Mouse (Mus musculus): ENCODE results near the gene Tanc1.

The Tanc1 gene

DNA sequence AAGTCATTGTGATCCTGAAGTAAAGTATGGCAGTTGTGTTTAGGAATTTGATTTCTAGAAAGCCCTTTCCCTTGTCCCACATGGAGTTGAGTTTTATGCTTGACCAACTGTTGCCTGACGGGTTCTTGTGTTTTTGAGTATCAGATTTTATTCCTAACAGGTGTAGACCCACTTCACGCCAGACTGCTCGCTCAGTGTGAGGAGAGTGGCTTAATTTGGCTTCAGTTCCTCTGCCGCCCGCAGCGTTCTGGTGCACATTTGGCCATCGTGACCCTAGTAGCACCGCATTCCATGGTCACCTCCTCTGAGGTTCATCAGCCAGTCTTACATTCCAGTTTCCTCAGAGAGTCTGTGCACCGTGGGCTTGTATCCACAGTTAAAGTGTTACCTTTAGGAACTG lies 88.1 kb downstream of the Tanc1 start:
- H3K27me3 ChIP-seq (ENCODE audit: control insufficient read depth, insufficient read depth, low read length, poor library complexity, severe bottlenecking): no peaks in the 10 kb centered on the region
- H3K36me3 ChIP-seq (ENCODE audit: control insufficient read depth, insufficient read depth, low read length, poor library complexity, severe bottlenecking): no peaks in the 10 kb centered on the region
- DNase-seq (ENCODE audit: low read depth, low spot score): no peak

DNA sequence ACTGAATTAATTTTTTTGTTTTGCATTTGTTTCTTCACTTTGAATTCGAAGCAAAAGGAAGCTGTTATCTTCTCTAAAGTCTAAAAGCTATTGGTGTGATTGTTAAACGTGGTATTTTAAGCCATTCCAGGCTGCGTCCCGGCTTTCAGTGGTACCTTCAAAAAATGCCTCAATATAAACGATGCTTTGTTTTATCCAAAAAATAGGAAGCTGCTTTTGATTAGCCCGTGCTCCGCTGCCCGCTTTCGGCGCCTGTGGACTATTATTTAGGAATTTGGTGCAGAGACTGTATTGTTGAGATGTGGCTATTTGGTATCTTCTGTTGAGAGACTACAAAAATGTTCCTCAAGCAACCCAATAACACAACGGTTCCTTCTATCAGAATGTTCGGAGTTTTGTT lies 93.4 kb downstream of the Tanc1 start:
- H3K27me3 ChIP-seq (ENCODE audit: control insufficient read depth, insufficient read depth, low read length, poor library complexity, severe bottlenecking): no peaks in the 10 kb centered on the region
- no peaks in the 10 kb centered on the region for H3K36me3 ChIP-seq (ENCODE audit: control insufficient read depth, insufficient read depth, low read length, poor library complexity, severe bottlenecking)
- no peak for DNase-seq (ENCODE audit: low read depth, low spot score)

DNA sequence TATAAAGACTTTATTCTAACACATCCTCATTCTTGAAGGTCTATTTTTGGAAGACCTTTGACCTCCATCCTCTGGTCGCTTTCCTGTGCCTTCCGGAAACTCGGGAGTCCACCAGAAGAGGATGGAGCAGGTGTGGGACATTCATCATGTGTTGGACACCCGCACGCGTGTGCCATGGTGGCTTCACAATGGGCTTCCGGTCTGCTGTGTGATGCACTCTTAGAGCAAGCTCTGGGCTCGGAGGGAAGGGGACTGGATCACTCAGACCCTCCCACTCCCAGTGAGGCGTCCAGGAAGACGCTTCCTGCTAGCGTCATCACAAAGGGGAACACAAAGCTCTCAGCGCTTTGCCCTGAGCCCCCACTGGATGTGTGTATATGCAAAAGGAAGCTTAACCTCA lies 95.0 kb downstream of the Tanc1 start:
- no peaks in the 10 kb centered on the region for H3K36me3 ChIP-seq (ENCODE audit: control insufficient read depth, insufficient read depth, low read length, poor library complexity, severe bottlenecking)
- DNase-seq (ENCODE audit: low read depth, low spot score): no peak
- H3K27me3 ChIP-seq (ENCODE audit: control insufficient read depth, insufficient read depth, low read length, poor library complexity, severe bottlenecking): no peaks in the 10 kb centered on the region

DNA sequence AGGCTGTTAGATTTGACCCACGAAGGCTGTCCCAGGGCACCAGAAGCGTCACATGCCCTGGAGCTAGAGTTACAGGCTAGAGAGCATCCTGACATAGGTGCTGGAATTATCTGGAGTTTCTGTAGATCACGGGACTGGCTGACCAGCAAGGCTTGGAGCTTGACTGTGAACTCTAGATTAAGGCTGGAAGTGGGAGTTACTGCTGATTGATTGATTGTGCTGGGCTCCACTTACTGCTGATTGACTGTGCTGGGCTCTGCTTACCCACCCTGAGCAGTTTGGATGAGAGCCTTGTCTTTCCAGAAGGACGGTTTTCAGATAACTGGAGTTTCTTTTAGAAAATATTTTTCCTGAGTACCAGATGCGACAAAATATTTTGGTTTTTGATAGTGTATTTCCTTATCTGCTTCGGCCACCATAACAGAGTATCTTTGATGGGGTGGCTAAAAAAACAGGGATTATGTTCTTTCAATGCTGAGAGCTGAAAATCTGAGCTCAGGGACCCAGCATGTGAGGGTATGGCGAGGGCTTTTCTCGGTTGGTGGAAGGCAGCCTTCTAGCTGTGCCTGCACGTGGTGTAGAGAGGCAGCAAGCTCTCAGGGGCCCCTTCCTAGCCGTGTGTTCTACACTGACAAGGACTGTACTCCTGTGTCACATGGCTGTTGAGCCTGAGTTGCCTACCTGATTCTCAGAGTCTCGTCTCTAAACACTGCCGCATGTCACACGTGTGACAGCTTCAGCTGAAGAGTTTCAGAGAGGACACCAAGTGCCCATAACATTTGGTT lies 96.3 kb downstream of the Tanc1 start:
- Histone ChIP-seq H3K27me3 (ENCODE audit: control insufficient read depth, insufficient read depth, low read length, poor library complexity, severe bottlenecking) (no peaks in the 10 kb centered on the region), H3K36me3 (ENCODE audit: control insufficient read depth, insufficient read depth, low read length, poor library complexity, severe bottlenecking) (no peaks in the 10 kb centered on the region)
- DNase-seq (ENCODE audit: low read depth, low spot score): no peak

DNA sequence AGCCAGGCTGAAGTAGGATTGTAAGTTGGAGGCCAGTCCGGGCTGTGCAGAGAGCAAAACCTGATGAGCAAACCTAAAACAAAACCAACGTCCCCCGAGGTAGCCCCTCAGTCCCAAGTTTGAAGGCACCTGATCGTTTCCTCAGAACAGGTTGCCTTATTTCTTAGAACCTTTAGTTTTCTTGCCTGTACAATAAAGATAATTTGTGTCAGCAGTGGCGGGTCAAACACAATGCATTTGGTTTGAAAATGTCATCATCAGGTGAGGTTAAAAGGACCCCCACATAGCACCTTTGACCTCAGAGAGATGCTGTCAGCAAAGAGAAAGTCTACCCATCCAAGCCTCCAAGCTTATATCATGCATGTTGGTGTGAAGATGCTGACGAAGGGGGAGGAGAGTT lies 98.9 kb downstream of the Tanc1 start:
- H3K27me3 ChIP-seq (ENCODE audit: control insufficient read depth, insufficient read depth, low read length, poor library complexity, severe bottlenecking): no peaks in the 10 kb centered on the region
- no peak for DNase-seq (ENCODE audit: low read depth, low spot score)
- H3K36me3 ChIP-seq (ENCODE audit: control insufficient read depth, insufficient read depth, low read length, poor library complexity, severe bottlenecking): no peaks in the 10 kb centered on the region

DNA sequence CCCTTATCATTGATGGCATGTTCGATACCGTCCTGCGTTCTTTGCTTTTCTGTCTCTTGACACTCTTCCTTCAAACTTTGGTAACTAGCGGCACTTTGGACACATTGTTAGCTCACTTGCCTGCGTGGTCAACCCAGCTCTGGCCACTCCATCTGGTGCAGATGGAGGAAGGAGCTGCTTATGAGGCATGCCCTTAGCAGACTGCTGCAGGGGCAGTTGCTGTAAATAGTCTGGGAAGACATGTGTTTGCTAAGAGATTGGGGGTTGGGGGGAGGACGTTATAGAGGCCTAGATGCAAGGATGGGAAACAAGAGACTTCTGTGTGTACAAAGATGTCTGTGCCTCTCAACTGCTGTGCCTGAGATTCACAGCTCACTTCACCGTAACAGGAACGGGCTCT lies 100.2 kb downstream of the Tanc1 start:
- DNase-seq (ENCODE audit: low read depth, low spot score): no peak
- Histone ChIP-seq H3K36me3 (ENCODE audit: control insufficient read depth, insufficient read depth, low read length, poor library complexity, severe bottlenecking) (no peaks in the 10 kb centered on the region), H3K27me3 (ENCODE audit: control insufficient read depth, insufficient read depth, low read length, poor library complexity, severe bottlenecking) (no peaks in the 10 kb centered on the region)

DNA sequence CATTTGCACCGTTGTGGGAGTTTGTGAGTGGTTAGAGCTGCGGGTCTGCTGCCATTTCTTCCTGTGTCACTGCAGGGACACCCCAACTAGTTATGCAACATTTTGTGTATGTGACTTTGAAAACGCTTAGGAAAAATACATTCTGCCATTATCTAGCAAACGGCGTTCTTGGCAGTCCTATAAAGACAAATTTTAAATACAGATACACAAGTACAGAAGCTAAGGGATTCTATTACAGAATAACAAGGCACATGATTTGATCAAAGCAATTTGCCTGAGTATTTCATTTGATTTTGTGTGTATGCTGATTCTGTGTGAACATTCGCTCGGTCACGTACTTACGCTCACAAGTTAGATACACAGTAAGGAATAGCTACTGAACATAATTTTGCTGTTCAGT lies 100.6 kb downstream of the Tanc1 start:
- Histone ChIP-seq H3K27me3 (ENCODE audit: control insufficient read depth, insufficient read depth, low read length, poor library complexity, severe bottlenecking) (no peaks in the 10 kb centered on the region), H3K36me3 (ENCODE audit: control insufficient read depth, insufficient read depth, low read length, poor library complexity, severe bottlenecking) (no peaks in the 10 kb centered on the region)
- no peak for DNase-seq (ENCODE audit: low read depth, low spot score)

DNA sequence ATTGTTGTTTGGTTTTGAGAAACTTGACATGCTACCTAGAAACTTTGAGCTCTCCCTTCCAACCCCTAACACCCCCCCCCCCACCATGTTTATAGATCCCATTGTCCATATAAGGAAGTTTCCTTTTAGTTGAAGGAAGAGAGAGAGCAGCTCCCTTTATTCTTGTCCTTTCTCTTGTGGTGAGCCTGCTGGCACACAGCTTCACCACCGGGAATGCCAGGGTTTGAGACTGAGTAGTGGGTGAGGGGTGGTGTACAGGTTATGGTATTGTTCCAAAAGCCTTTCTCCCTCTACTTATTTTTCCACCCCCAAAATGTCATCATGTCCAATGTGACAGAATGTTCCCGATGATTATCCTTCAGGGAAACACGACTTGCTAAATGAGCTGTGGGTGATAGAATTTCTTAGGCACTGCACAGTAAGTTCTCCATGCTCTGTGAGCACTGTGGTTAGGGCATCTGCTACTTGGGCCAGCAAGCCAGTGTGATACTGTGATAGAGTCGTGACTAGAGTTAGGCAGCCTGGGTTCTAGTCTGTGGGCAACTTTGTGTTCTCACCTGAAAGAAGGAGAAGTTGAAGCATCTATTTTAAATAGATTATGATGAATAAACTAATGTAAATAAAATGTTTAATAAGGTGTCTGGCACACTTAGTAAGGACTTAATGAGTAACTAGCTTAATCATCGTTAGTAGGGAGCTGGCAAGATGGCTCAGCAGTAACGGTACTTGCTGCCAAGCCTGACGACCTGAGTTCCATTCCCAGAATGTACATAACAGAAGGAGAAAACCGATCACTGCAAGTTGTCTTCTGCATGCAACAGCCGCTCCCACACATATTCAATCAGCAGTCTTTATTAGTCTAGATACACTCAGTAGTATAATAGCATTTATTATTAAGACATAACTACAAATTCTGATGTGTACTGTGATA lies 102.0 kb downstream of the Tanc1 start:
- DNase-seq (ENCODE audit: low read depth, low spot score): no peak
- Histone ChIP-seq H3K36me3 (ENCODE audit: control insufficient read depth, insufficient read depth, low read length, poor library complexity, severe bottlenecking) (no peaks in the 10 kb centered on the region), H3K27me3 (ENCODE audit: control insufficient read depth, insufficient read depth, low read length, poor library complexity, severe bottlenecking) (no peaks in the 10 kb centered on the region)

DNA sequence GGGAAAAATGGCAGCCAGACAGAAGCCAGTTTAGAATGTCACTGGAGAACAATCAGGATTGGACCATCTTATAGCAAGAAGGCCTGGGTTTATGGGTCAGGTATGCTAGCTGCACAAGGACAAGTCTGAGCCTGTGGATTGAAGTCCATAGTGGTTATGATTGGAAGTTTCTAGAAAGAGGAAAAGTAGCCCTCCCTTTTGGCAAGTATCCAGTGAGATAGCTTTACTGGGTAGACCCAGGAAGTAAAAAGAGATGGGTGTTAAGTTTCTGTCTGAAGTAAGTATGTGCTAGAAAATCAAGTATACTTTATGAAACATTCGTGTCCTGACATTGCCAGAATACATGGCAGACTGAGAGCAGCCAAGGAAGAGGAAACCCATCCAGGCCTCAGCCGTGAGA lies 103.2 kb downstream of the Tanc1 start:
- no peak for DNase-seq (ENCODE audit: low read depth, low spot score)
- H3K27me3 ChIP-seq (ENCODE audit: control insufficient read depth, insufficient read depth, low read length, poor library complexity, severe bottlenecking): no peaks in the 10 kb centered on the region
- no peaks in the 10 kb centered on the region for H3K36me3 ChIP-seq (ENCODE audit: control insufficient read depth, insufficient read depth, low read length, poor library complexity, severe bottlenecking)

DNA sequence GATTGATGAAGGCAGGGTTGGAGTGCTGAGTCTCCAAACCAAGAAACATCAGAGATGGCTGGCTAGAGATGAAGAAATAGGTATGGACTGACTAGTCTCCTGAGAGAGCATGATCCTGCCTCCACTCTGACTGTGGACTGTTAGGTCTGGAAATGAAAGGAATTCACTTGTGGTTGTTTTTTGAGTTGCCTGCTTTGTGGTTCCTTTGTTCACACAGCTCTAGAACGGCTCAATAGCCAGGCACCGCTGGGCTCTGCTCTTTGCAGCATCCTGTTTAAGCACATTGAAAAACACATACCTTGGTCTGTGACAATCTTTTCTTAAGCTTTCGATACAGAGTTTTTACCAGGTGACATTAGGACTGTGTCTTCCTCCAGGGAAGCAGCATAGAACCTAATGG lies 104.6 kb downstream of the Tanc1 start:
- Histone ChIP-seq H3K27me3 (ENCODE audit: control insufficient read depth, insufficient read depth, low read length, poor library complexity, severe bottlenecking) (no peaks in the 10 kb centered on the region), H3K36me3 (ENCODE audit: control insufficient read depth, insufficient read depth, low read length, poor library complexity, severe bottlenecking) (no peaks in the 10 kb centered on the region)
- no peak for DNase-seq (ENCODE audit: low read depth, low spot score)

DNA sequence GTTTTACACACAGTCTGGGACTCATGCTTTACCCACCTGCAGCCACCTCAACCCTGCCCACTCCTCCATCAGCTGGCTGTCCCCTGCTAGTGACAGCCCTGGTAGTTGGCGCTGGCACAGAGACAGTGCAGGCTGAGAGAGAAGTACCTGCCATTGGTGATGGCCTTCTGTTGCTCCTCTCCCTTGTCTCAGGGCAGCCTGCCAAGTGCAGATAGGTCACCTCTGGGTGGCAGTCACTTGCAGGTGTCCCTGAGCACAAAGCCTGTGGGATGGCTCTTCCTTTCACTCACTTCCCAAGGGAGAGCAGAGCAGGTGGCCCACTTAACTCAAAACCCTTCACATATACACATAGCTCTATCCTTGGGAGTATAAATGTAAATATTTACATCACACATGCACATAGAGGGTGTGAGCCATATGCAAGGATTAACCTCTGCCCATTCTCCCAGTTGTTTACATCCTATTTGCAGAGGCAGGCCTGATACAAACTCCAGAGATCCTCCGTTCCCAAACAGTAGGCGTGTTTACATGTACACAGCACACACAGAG lies 106.0 kb downstream of the Tanc1 start:
- DNase-seq (ENCODE audit: low read depth, low spot score): no peak
- H3K27me3 ChIP-seq (ENCODE audit: control insufficient read depth, insufficient read depth, low read length, poor library complexity, severe bottlenecking): no peaks in the 10 kb centered on the region
- H3K36me3 ChIP-seq (ENCODE audit: control insufficient read depth, insufficient read depth, low read length, poor library complexity, severe bottlenecking): no peaks in the 10 kb centered on the region

DNA sequence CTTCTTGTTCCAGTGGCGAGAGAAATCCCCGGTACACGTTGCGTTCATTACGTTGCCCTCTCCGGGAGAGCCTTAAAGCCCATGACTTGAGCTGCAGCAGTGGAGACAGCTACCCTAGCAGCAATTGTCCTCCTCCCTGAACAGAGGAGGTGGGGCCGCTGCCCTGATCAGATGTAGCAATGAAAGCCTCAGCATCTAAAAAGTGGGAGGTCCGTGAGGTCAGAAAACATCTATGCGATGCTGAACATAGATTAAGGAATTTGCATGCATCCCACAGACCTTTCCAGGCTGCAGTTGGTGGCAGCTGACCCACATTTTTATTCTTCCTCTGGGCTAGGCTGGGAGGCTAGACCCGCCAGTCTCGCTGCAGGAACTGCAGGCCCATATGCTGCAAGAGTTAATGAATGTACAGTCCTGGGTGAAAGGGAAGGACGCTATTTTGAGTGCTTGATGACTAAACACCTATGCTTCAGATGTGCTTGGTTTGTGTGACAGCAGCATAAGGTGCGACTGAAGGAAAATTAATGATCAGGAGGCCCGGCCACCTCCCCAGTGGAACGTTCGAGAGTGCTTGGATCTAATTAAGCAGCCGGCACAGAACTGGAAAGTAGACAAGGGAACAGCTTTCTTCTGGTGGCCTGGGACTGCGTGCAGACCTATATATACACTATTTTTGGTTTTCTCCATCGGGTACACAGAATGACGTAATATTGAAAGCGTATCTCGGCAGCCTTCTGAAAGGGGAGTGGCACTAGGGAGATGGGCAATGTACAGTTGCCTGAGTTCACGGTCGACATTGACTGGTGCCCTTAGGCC lies 107.0 kb downstream of the Tanc1 start:
- no peak for DNase-seq (ENCODE audit: low read depth, low spot score)
- no peaks in the 10 kb centered on the region for H3K36me3 ChIP-seq (ENCODE audit: control insufficient read depth, insufficient read depth, low read length, poor library complexity, severe bottlenecking)

DNA sequence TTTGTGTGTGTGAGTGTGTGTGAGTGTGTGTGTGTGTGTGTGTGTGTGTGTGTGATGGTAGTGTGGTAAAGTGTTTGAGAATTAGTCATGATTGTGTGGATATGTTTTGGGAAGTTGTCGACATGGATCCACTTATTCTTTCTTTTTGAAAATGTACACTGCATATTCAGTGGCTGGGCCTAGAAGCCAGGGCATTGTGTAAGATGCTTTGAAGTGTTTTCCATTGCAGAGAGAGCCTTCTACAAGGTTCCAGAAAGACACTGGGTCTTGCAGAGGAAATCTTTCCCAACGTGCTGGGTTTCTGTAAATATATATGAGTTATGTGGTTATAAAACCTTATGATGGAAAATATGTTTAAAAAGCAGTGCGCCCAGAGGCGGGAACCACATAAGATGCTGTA lies 108.0 kb downstream of the Tanc1 start:
- DNase-seq (ENCODE audit: low read depth, low spot score): no peak
- no peaks in the 10 kb centered on the region for H3K36me3 ChIP-seq (ENCODE audit: control insufficient read depth, insufficient read depth, low read length, poor library complexity, severe bottlenecking)
- no peaks in the 10 kb centered on the region for H3K27me3 ChIP-seq (ENCODE audit: control insufficient read depth, insufficient read depth, low read length, poor library complexity, severe bottlenecking)

More for the DNA sequence above, 107.0 kb downstream of the Tanc1 start:
- no peaks in the 10 kb centered on the region for H3K27me3 ChIP-seq (ENCODE audit: control insufficient read depth, insufficient read depth, low read length, poor library complexity, severe bottlenecking)

DNA sequence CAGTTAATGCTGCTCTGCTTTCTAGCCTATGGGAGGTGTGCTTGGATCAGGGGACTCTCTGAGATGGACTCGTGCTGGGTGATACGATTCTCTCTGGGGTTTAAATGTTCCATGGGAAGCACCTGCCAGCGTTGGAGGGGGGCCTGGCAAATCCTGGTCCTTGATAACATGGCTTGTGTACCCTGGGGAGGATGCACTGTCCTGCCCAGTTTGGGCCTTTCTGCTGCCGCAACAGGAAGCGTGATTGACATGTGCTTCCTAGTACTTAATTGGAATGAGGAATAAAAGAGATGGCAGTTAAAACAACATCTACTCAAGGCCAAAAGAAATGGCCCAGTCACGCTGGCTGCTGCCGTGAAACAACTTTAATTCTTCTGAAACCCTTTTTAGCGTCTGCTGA lies 109.3 kb downstream of the Tanc1 start:
- no peak for DNase-seq (ENCODE audit: low read depth, low spot score)
- no peaks in the 10 kb centered on the region for H3K36me3 ChIP-seq (ENCODE audit: control insufficient read depth, insufficient read depth, low read length, poor library complexity, severe bottlenecking)
- no peaks in the 10 kb centered on the region for H3K27me3 ChIP-seq (ENCODE audit: control insufficient read depth, insufficient read depth, low read length, poor library complexity, severe bottlenecking)
